Mouse (Mus musculus) neural tube, embryonic 15.5 days (tissue): ENCODE results near the gene Wdr47. TPM values are rescaled to one million over a fixed set of nuclear protein-coding genes. Genes with fewer than 3 reads are reported as not detected.
A peak's percentile ranks its signal among the peaks of the same experiment; 100 is the strongest.
"Not testable (repeated sequence)": the region's sequence is repeated elsewhere in the genome, so short reads cannot be mapped to it uniquely, and the experiment has no call there.

ENCODE experiments used
- ATAC-seq: fragments of 200-750 bp; cut with Nextera tagmentation; 2 replicates; pipeline ENCODE4 v1.8.0; 2017; ENCODE audit warnings: mild to moderate bottlenecking, moderate TSS enrichment, moderate library complexity; ENCODE audit not compliant: low FRiP score
- H3K27ac ChIP-seq: fragments of 300-500 bp; sonication (generic); replicated peaks from 2 replicates; pipeline ENCODE4 v1.5.1; 2015; ENCODE audit warnings: mild to moderate bottlenecking, inconsistent platforms
- H3K27me3 ChIP-seq: fragments of 300-500 bp; sonication (generic); replicated peaks from 2 replicates; pipeline ENCODE4 v1.6.1; 2015; ENCODE audit warnings: inconsistent platforms
- H3K36me3 ChIP-seq: fragments of 300-500 bp; sonication (generic); 2 replicates; pipeline ENCODE4 v1.6.1; 2015; ENCODE audit warnings: inconsistent platforms
- H3K4me1 ChIP-seq: fragments of 300-500 bp; sonication (generic); 2 replicates; pipeline ENCODE4 v1.6.1; 2015; ENCODE audit warnings: inconsistent platforms
- H3K4me2 ChIP-seq: fragments of 300-500 bp; sonication (generic); 2 replicates; pipeline ENCODE4 v1.6.1; 2015; ENCODE audit warnings: inconsistent platforms, mild to moderate bottlenecking, moderate library complexity
- H3K4me3 ChIP-seq: fragments of 300-500 bp; sonication (generic); replicated peaks from 2 replicates; pipeline ENCODE4 v1.5.1; 2015; ENCODE audit warnings: mild to moderate bottlenecking, inconsistent platforms
- H3K9ac ChIP-seq: fragments of 300-500 bp; sonication (generic); replicated peaks from 2 replicates; pipeline ENCODE4 v1.6.1; 2015; ENCODE audit warnings: mild to moderate bottlenecking, inconsistent platforms
- H3K9me3 ChIP-seq: fragments of 300-500 bp; sonication (generic); replicated peaks from 2 replicates; pipeline ENCODE4 v1.6.1; 2016; ENCODE audit warnings: inconsistent platforms
- WGBS: fragments of 180-500 bp; shearing (Covaris S2); methylation state at CpG from one replicate; pipeline ENCODE4 v1.1.7; 2015; ENCODE audit warnings: mixed read lengths; 5-methylcytosine and 5-hydroxymethylcytosine counted together
- polyA plus RNA-seq: library from polyadenylated mRNA; unstranded; fragments of >200 nt; fragmentation: Nextera tagmentation; extraction: Ambion mirVana; gene quantifications from 2 replicates; pipeline ENCODE4 v1.2.1, GENCODE M21; 2015

Gene Wdr47
- polyA plus RNA-seq: 80.5 and 94.7 TPM in 2 replicates

GRCm38 (mm10) chr3:108590786-108591529 lies at the start of gene Wdr47:
Gene Wdr47 (plus strand): TSS chr3:108591279.
- WGBS: 5% methylated on average over 44 of the region's 44 CpGs

DNA sequence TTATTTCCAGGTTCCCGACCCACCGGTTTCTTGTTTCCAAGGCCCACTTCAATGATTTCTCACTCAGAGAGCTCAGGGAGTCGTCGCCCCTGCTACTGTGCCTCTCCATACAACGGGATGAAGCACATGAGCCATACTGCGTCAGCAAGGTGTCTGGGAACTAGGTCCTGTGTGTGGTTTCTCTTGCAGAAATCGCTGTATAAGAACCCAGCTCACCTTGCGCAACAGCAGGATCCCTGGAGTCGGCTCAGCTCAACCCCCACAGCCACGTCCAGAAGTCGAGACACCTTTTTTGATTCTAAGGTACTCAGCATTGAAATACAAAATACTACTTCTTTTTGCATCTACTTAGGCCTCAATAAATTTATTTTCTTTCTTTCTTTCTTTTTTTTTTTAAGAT lies 48.8 kb upstream of the Wdr47 start:
- 87% methylated on average over 11 of the region's 11 CpGs for WGBS

More at GRCm38 (mm10) chr3:108590786-108591529, at the start of gene Wdr47:
- Histone ChIP-seq H3K9me3 (no peaks in the 10 kb centered on the region), H3K4me2 (peak within 1 kb of the TSS; percentile 74), H3K4me3 (peak within 1 kb of the TSS; percentile 94), H3K4me1 (peaks cover 19% of the 10 kb centered on the region), H3K9ac (peak within 1 kb of the TSS; percentile 90), H3K27ac (peak within 1 kb of the TSS; percentile 96), H3K27me3 (no peaks in the 10 kb centered on the region), H3K36me3 (no peaks in the 10 kb centered on the region)
- ATAC-seq: peak; percentile 99

GRCm38 (mm10) chr3:108554111-108554561 lies 36.9 kb upstream of the Wdr47 start:
- H3K27me3 ChIP-seq: no peaks in the 10 kb centered on the region
- H3K4me2 ChIP-seq: peak overlapping the region; percentile 78
- H3K27ac ChIP-seq: peak overlapping the region; percentile 93
- peaks cover 23% of the 10 kb centered on the region for H3K36me3 ChIP-seq
- under 1% methylated on average over 42 of the region's 42 CpGs for WGBS
- H3K4me3 ChIP-seq: peak overlapping the region; percentile 61
- H3K4me1 ChIP-seq: peaks cover 9% of the 10 kb centered on the region
- H3K9ac ChIP-seq: peak overlapping the region; percentile 80
- peak; percentile 78 for ATAC-seq
- H3K9me3 ChIP-seq: no peaks in the 10 kb centered on the region

More for the DNA sequence above, 48.8 kb upstream of the Wdr47 start:
- H3K27me3 ChIP-seq: no peaks in the 10 kb centered on the region; the same call in 1 of the 2 replicates
- H3K4me2 ChIP-seq: no peak overlapping the region
- no peak for ATAC-seq
- no peaks in the 10 kb centered on the region for H3K36me3 ChIP-seq
- H3K9ac ChIP-seq: no peak overlapping the region
- no peak overlapping the region for H3K4me3 ChIP-seq
- no peaks in the 10 kb centered on the region for H3K9me3 ChIP-seq
- H3K27ac ChIP-seq: no peak overlapping the region
- peaks cover 6% of the 10 kb centered on the region for H3K4me1 ChIP-seq

- peaks cover 29% of the 10 kb centered on the region for H3K36me3 ChIP-seq
- H3K4me1 ChIP-seq: peaks cover 9% of the 10 kb centered on the region
- peak; percentile 97 for ATAC-seq
- H3K9ac ChIP-seq: peak overlapping the region; percentile 80
- H3K4me2 ChIP-seq: peak overlapping the region; percentile 78
- H3K4me3 ChIP-seq: peak overlapping the region; percentile 61
- no peaks in the 10 kb centered on the region for H3K9me3 ChIP-seq
- H3K27ac ChIP-seq: peak overlapping the region; percentile 93
- H3K27me3 ChIP-seq: no peaks in the 10 kb centered on the region
- 18% methylated on average over 22 of the region's 22 CpGs for WGBS
These were observed 36.3 kb upstream of the Wdr47 start for GRCm38 (mm10) chr3:108554587-108555312.

- no peaks in the 10 kb centered on the region for H3K9me3 ChIP-seq
- no peak for ATAC-seq
- H3K27ac ChIP-seq: no peak overlapping the region
- H3K4me3 ChIP-seq: no peak overlapping the region
- H3K27me3 ChIP-seq: no peaks in the 10 kb centered on the region
- WGBS: 94% methylated on average over 4 of the region's 4 CpGs
- H3K4me2 ChIP-seq: no peak overlapping the region
- no peak overlapping the region for H3K9ac ChIP-seq
- H3K4me1 ChIP-seq: peaks cover 24% of the 10 kb centered on the region
- H3K36me3 ChIP-seq: peaks cover 36% of the 10 kb centered on the region
These were observed 33.2 kb upstream of the Wdr47 start for GRCm38 (mm10) chr3:108557888-108558287.

GRCm38 (mm10) chr3:108562133-108562730 lies 28.8 kb upstream of the Wdr47 start, which contains the start of gene Tmem167b:
Gene Tmem167b (minus strand): TSS chr3:108562466.
- Histone ChIP-seq H3K4me3 (peak within 1 kb of the TSS; percentile 67), H3K9me3 (no peaks in the 10 kb centered on the region), H3K27ac (peak within 1 kb of the TSS; percentile 91), H3K4me2 (peak within 1 kb of the TSS; percentile 89), H3K4me1 (peaks cover 22% of the 10 kb centered on the region), H3K9ac (peak within 1 kb of the TSS; percentile 66), H3K27me3 (no peaks in the 10 kb centered on the region), H3K36me3 (peaks cover 31% of the 10 kb centered on the region)
- under 1% methylated on average over 45 of the region's 45 CpGs for WGBS
- ATAC-seq: peak; percentile 98

GRCm38 (mm10) chr3:108562777-108563271 lies 28.3 kb upstream of the Wdr47 start:
- H3K4me2 ChIP-seq: peak overlapping the region; percentile 89
- peak; percentile 81 for ATAC-seq
- no peaks in the 10 kb centered on the region for H3K27me3 ChIP-seq
- peaks cover 22% of the 10 kb centered on the region for H3K4me1 ChIP-seq
- no peaks in the 10 kb centered on the region for H3K9me3 ChIP-seq
- H3K27ac ChIP-seq: peak overlapping the region; percentile 91
- peak overlapping the region; percentile 21; the same call in 1 of the 2 replicates for H3K9ac ChIP-seq
- WGBS: 11% methylated on average over 15 of the region's 15 CpGs
- H3K4me3 ChIP-seq: peak overlapping the region; percentile 67
- H3K36me3 ChIP-seq: peaks cover 27% of the 10 kb centered on the region

DNA sequence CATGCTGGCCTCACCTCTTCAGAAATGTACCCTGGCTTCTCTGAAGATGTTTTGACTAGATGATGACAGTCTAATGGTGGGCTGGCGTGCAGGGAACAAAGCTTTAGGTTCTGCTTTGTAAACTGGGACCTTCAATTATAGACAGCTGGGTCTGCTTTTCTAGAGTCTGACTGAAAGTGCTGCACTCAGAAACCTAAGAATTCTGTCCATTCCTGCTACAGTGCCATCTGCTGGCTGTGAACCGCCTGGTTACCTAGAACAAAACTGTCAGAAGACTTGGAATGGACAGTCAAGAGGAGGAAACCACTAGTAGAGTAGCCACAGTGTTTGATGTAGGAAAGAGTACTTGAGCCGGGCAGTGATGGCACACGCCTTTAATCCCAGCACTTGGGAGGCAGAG lies 27.8 kb upstream of the Wdr47 start:
- peak overlapping the region; percentile 89 for H3K4me2 ChIP-seq
- no peaks in the 10 kb centered on the region for H3K9me3 ChIP-seq
- peak; percentile 22; the same call in 1 of the 2 replicates for ATAC-seq
- peaks cover 22% of the 10 kb centered on the region for H3K4me1 ChIP-seq
- H3K36me3 ChIP-seq: peaks cover 22% of the 10 kb centered on the region
- no peaks in the 10 kb centered on the region for H3K27me3 ChIP-seq
- WGBS: 5% methylated on average over 4 of the region's 4 CpGs
- peak overlapping the region; percentile 21; the same call in 1 of the 2 replicates for H3K9ac ChIP-seq
- peak overlapping the region; percentile 91 for H3K27ac ChIP-seq
- H3K4me3 ChIP-seq: peak overlapping the region; percentile 67

GRCm38 (mm10) chr3:108567990-108568877 lies 22.8 kb upstream of the Wdr47 start:
- Histone ChIP-seq H3K9ac (no peak overlapping the region), H3K36me3 (no peaks in the 10 kb centered on the region), H3K4me1 (peaks cover 16% of the 10 kb centered on the region), H3K9me3 (no peaks in the 10 kb centered on the region), H3K4me3 (no peak overlapping the region), H3K27ac (peak overlapping the region; percentile 51; the same call in 1 of the 2 replicates), H3K27me3 (no peaks in the 10 kb centered on the region), H3K4me2 (no peak overlapping the region)
- ATAC-seq: no peak
- 12% methylated on average over 15 of the region's 15 CpGs for WGBS

DNA sequence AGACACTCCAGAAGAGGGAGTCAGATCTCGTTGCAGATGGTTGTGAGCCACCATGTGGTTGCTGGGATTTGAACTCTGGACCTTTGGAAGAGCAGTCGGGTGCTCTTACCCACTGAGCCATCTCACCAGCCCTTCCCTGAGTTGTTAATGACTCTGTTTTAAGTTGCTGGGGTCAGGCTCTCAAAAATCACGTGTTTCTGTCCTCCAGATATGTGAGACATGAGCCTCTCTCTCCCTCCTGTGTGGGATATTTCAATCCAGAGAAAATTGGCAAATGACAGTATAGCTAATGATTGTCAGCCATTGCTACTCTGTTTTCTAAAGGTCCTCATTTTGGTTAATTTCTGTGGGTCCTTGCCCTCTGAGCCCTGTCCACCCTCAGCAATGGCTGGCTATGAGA lies 21.4 kb upstream of the Wdr47 start:
- not testable (repeated sequence) for H3K4me3 ChIP-seq, H3K27ac ChIP-seq, ATAC-seq, H3K36me3 ChIP-seq, H3K9ac ChIP-seq, H3K27me3 ChIP-seq, H3K4me2 ChIP-seq, H3K9me3 ChIP-seq
- WGBS: 59% methylated on average over 3 of the region's 3 CpGs
- peaks cover 20% of the 10 kb centered on the region for H3K4me1 ChIP-seq
